Mouse (Mus musculus) v-Abl transformed pro-B cells (cell line): ENCODE results near the gene Hirip3.
"Not testable (repeated sequence)": the region's sequence is repeated elsewhere in the genome, so short reads cannot be mapped to it uniquely, and the experiment has no call there.

ENCODE experiments used
- in situ Hi-C, 2 experiments: fragments of 400-800 bp; cut with MboI; formaldehyde crosslinking; loops; one replicate each; pipeline ENCODE4 v1.15.1; 2025; ENCODE audit not compliant: unreplicated experiment in 2 of 2

Gene Hirip3

GRCm38 (mm10) chr7:126897390-126898101 is 35.8 kb downstream of the Hirip3 start:
- in situ Hi-C loops, result no loop called here

GRCm38 (mm10) chr7:126898102-126898990 is 36.6 kb downstream of the Hirip3 start:
- in situ Hi-C loops, result no loop called here

GRCm38 (mm10) chr7:126899781-126900180 is 38.0 kb downstream of the Hirip3 start:
- in situ Hi-C loops, result not testable (repeated sequence)

GRCm38 (mm10) chr7:126905590-126905989 is 43.8 kb downstream of the Hirip3 start:
- in situ Hi-C loops, result no loop called here

GRCm38 (mm10) chr7:126914844-126915243 is 53.1 kb downstream of the Hirip3 start:
- in situ Hi-C loops, result no loop called here
